Mouse (Mus musculus) granulocyte monocyte progenitor cell, adult 5-6 weeks (primary cell): Measurements from ENCODE around the gene Defb25. TPM values are rescaled to one million over a fixed set of nuclear protein-coding genes. Genes with fewer than 3 reads are reported as not detected.
"Not testable (repeated sequence)": the region's sequence is repeated elsewhere in the genome, so short reads cannot be mapped to it uniquely, and the experiment has no call there.

Experiments used
- ATAC-seq: replicated peaks from 2 replicates; pipeline ENCODE4 v1.8.0; 2016; ENCODE audit warnings: mild to moderate bottlenecking, moderate TSS enrichment, inconsistent platforms; ENCODE audit not compliant: poor library complexity, severe bottlenecking
- total RNA-seq, 2 experiments: library from RNA; stranded (forward) in 1 of 2; stranded (reverse) in 1 of 2; fragments of 200-712, 200-1000 nt in 1 of 2; fragments of >200 nt in 1 of 2; fragmentation: Nextera tagmentation in 1 of 2; gene quantifications; 2 replicates each; pipeline ENCODE4 v1.2.3; 2014 to 2017

Defb25 gene
- not detected in 2 replicates for total RNA-seq (2014; fragmentation: Nextera tagmentation)
- not detected in 2 replicates for total RNA-seq (2017)

- no peak for ATAC-seq
These were observed at the start of gene Defb25 for GRCm38 (mm10) chr2:152622953-152623352. Gene Defb25, minus strand, starts transcription at chr2:152623053.

- no peak for ATAC-seq
These were observed 49.3 kb upstream of the Defb25 start for GRCm38 (mm10) chr2:152672166-152672565.

DNA sequence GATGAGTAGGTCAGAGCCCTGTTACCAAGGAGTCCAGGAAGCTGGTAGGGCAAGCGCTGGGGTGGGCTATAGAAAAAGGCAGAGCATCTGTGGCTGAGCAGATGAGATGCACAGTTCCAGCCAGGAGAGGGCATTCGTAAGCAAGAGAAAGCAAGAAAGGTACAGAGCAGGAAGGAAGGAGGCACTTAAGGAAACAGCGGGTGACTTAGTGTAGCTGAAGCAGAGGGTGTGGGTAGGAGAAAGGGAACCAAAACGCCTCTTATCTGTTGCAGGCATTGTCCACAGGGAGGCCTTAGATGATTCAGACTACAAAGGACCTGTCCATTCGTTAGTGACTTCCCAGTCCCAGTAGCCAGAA lies 48.8 kb upstream of the Defb25 start:
- peak; percentile 69 for ATAC-seq

DNA sequence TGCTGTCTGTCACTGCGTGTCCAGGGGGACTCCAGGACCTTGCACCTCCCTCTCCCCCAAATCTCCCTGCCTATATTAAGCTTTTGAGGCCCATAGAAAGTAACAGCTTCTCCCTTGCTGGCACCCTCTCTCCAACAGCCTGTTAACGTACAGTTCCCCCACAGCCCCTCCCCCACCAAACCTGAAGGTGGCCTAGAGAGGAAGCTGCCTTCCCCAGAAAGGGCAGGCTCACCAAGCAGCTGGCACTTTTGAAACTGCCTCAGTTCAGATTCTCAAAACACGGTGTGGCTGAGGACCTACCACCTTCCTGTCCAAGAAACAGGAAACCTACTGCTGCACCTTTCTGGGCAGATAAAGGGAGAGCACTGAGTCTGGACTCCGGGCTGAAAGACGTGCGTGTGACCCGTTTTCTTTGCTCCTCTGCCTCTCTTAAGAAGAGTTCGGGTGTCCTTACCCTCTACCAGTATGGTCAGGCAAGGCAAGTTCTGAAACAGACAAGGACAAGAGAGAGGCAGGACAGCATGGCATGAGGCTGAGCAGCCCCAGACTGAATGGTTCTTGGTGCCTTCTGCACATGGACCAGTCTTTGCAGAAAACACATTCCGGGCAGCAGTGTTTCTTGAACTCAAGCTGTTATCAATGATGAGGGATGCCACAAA lies 48.3 kb upstream of the Defb25 start:
- peak; percentile 44 for ATAC-seq

- ATAC-seq: peak; percentile 2; the same call in 1 of the 2 replicates
These were observed 47.0 kb upstream of the Defb25 start for GRCm38 (mm10) chr2:152669639-152670484.

DNA sequence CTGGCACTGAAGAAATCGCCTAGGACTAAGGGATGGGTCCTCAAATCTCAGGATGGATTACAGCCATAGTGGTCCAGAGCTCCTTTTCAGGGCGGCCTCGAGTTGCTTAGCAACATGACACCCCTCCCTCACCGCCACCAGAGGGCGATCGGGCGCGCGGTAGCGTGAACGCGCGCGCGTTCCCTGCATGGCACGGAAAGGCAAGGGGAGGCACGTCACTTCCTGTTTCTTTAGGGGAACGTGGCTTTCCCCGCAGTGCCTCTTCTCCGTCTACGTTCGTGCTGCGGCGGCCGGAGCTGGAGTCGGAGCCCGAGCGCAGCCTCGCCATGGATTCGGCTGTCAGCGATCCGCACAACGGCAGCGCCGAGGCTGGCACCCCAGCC lies 46.4 kb upstream of the Defb25 start, which contains the start of gene H13:
H13 (plus strand) TSS at position 206 of the 383 bp plus-strand sequence.
- peak; percentile 89 for ATAC-seq

GRCm38 (mm10) chr2:152666191-152666590 lies 43.3 kb upstream of the Defb25 start:
- ATAC-seq: not testable (repeated sequence)

DNA sequence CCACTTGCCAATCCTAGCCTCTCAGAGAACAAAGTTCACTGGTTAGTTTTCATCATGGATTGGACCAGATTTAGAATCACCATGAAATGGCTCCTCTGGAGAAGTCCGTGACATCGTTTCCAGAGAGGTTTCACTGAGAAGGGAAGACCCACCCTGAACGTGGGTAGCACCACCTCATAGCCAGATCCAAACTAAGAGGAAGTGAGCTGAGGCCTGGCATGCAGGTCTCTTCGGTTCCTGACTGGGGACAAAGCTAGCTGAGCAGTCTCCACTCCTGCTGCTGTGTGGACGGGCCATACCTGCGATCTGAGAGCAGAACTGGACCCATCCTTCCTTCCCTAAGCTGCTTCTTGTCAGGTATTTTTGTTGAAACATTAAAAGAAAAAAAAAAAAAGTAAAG lies 38.3 kb upstream of the Defb25 start:
- ATAC-seq: peak; percentile 69

DNA sequence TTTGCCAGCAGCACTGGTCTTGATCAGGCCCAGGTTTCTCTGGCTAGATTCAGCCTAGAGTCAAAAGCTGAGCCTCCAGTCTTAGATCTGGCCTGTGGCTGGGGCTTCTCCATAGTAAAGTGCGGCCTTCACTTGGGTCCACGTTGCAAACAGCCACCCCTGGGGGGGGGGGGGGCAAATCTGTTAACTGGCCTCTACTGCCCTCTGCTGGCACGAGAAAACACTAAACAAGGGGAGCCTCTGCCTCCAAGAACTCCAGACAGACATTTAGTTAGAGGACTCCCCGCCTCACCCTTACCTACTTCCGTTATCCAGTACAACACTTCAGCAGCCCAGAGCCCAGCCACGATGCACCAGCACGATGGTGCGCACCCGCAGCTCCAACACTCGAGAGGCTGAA lies 34.5 kb upstream of the Defb25 start:
- 0 out of 2 replicates have a peak, but pooled peaks have one; percentile 15 for ATAC-seq

GRCm38 (mm10) chr2:152653874-152654715 lies 31.2 kb upstream of the Defb25 start:
- ATAC-seq: peak; percentile 63

DNA sequence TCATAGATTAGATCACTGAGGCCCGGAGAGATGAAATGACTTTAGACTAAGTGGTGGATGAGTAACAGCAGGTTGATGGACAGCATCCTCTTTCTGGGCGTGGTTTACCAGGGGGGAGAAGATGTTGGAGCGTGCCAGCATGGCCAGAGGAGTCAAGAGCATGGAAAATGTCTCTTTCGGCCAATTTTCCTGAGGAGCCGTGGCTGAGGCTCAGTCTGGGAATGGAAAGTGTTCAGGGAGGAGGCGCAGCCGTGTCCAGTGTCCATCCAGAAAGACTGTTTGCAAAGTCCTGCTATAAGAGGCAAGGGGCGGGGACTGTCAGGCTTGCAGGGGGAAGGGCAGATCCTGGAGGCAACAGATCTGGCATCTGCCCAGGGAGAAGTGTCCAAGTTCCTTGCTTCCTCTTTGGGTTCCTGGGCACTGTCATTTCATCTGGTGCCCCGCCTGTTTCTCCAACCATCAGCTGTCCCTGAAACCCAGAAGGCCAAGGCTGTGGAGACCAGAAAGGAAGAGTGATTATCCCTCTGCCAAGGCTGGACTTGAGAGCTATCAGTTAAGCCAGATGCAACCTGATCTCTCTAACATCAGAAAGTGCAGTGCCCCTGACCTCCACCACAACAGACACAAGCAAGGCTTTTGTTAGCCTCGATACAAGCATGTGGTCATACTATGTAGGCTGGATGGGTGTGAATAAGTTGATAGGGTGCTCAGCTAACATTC lies 30.2 kb upstream of the Defb25 start:
- peak; percentile 73 for ATAC-seq

DNA sequence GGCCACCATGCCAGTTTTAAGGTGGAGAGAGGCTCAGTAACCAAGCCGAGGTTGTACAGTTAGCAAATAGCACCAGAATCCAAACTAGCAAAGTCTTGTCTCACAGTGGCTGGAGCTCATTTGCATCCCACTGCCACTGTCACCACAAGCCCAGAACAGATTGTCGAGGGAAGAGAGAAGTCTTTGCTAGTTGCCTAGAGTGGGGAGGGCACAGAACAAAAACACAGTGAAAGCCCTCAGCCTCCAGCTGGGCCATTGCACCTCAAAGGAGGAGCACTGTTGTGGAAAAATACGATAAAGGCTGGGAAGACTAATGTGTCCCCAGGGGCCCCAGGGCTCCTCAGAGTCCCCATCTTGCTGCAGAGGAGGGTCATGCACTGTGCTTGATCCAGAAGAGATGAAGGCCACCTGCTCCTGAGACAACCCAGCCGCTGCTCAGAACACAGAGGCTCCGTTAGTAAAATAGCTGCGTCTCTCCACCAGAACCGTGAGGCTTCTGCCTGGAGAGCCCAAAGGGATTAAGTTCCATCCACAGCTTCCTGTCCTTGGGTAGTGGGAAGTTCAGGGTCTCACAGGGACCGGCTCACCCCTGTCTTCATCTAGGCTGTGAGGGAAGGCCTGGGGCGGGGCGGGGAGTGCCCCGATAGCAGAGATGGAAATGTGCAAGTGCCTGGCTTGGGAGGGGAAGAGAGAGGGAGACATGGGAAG lies 16.7 kb upstream of the Defb25 start:
- ATAC-seq: no peak

GRCm38 (mm10) chr2:152638865-152639264 lies 16.0 kb upstream of the Defb25 start:
- ATAC-seq: no peak

DNA sequence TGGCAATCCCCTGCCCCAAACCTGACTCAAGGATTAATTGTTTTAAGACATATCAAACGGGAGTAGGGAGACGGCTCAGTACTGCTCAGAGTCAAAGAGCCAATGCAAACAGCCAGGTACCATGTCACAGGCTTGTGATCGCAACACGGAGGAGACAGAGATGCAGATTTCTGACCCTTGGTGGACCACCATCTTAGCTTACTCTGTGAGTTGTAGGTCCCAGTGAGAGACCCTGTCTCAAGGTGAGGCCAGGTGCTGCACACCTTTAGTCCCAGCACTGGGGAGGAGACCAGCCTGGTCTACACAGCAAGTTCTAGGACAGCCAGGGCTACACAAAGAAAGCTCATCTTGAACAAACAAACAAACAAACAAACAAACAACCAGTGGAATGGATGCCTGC lies 14.5 kb upstream of the Defb25 start:
- ATAC-seq: no peak

- no peak for ATAC-seq
These were observed 14.1 kb upstream of the Defb25 start for GRCm38 (mm10) chr2:152637006-152637322.

DNA sequence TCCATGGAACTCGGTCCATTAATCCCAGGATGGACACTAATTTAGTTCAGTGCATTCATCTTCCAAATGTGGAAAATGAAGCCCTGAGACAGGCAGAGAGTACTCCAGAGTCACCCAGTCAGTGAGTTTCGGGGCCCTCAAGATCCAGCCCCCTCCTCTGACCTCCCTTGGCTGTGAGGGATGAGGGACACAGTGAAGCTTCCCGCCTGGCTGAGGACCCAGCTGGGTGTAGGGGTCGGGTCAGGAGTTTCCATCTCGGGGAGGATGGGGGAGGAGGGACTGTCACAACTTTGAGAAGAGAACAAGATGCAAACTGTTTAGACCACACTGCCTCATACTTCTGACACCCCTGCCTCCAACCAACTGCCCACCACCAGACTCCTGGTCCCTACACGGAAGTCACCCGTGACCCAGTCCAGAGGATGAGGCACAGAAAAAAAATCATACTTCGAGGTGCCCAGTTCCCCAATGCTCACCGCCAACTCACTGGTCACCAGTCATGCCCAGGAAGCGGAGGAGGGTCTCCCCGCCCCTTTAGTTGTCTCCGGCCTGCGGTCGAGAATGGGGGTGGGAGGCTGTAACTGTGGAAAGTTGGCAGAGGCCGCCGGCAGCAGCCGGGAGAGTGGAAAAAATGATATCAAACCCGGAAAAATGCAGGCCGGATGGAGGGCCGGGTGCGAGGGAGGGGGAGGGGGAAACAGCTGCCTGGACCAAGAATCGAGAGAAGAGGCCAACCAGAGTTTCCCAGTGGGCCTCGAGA lies 13.6 kb upstream of the Defb25 start:
- peak; percentile 25; the same call in 1 of the 2 replicates for ATAC-seq

- ATAC-seq: no peak
These were observed 11.5 kb upstream of the Defb25 start for GRCm38 (mm10) chr2:152634311-152634710.

DNA sequence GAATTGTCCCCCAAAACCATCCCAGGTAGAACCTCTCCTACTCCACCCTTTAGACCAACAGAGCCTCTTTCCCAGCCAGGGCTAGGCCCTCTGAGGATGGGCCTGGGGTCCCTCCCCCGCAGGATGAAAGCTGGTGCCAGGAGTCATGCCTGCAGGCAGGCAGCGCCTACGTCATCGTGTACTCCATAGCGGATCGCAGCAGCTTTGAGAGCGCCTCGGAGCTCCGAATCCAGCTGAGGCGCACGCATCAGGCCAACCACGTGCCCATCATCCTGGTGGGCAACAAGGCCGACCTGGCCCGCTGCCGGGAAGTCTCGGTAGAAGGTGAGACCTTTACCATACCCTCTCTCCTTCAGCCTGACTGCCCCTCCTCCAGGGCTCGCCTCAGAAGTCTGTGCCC lies 10.5 kb upstream of the Defb25 start:
- ATAC-seq: 0 out of 2 replicates have a peak, but pooled peaks have one; percentile 24

- ATAC-seq: no peak
These were observed 7.1 kb upstream of the Defb25 start for GRCm38 (mm10) chr2:152629904-152630303.
